Mouse (Mus musculus) thymus, adult 2 months (tissue): ENCODE data around the gene Klhl10.

Experiments used
- CTCF ChIP-seq: fragments of 200-500 bp; IDR thresholded peaks from 2 replicates; pipeline ENCODE4 v1.5.1; 2012; ENCODE audit warnings: mild to moderate bottlenecking, control low read depth, low read length, moderate library complexity, borderline replicate concordance; ENCODE audit not compliant: control insufficient read depth, poor library complexity, insufficient read depth; ENCODE audit errors: extremely low read depth
- POLR2A ChIP-seq: fragments of 200-500 bp; IDR thresholded peaks from 2 replicates; pipeline ENCODE4 v1.6.1; 2012; ENCODE audit warnings: mild to moderate bottlenecking, low read length, control low read depth, moderate library complexity; ENCODE audit not compliant: control insufficient read depth, poor library complexity, insufficient read depth; ENCODE audit errors: extremely low read depth

GRCm38 (mm10) chr11:100432002-100432401 is 9.7 kb upstream of the Klhl10 start:
- TF ChIP-seq CTCF (no peak), POLR2A (no peak)
